Mouse (Mus musculus) MEL (cell line): ENCODE results near the gene Plrg1. TPM values are rescaled to one million over a fixed set of nuclear protein-coding genes. Genes with fewer than 3 reads are reported as not detected.

Experiments used
- DNase-seq: peaks from one replicate; pipeline ENCODE4 v3.0.0; 2011; ENCODE audit warnings: low read depth, low spot score
- H3K27ac ChIP-seq: 2 replicates; pipeline ENCODE4 v1.5.1; 2012; ENCODE audit warnings: low read depth, mild to moderate bottlenecking, control low read depth, low read length, moderate library complexity; ENCODE audit not compliant: control insufficient read depth
- H3K27me3 ChIP-seq, 2 experiments: fragments of 150-350 bp in 1 of 2; sonication (generic) in 1 of 2; 2 replicates each; pipeline ENCODE4 v1.6.1; 2012; ENCODE audit warnings: low read length in 2 of 2, mild to moderate bottlenecking in 2 of 2, improper control_type of control experiment in 1 of 2, moderate library complexity in 1 of 2; ENCODE audit not compliant: insufficient read depth in 2 of 2, control insufficient read depth in 1 of 2
- H3K36me3 ChIP-seq, 2 experiments: 2 replicates each; pipeline ENCODE4 v1.6.1; 2012 to 2014; ENCODE audit warnings: low read length in 2 of 2, improper control_type of control experiment in 1 of 2, inconsistent platforms in 1 of 2, mild to moderate bottlenecking in 1 of 2; ENCODE audit not compliant: insufficient read depth in 2 of 2, control insufficient read depth in 1 of 2
- H3K4me1 ChIP-seq, 2 experiments: fragments of 150-350 bp in 1 of 2; sonication (generic) in 1 of 2; 2 replicates each; pipeline ENCODE4 v1.6.1; 2012; ENCODE audit warnings: low read length in 2 of 2, improper control_type of control experiment in 1 of 2, mild to moderate bottlenecking in 1 of 2; ENCODE audit not compliant: insufficient read depth in 2 of 2, control insufficient read depth in 1 of 2
- H3K4me3 ChIP-seq, 2 experiments: fragments of 150-350 bp in 1 of 2; sonication (generic) in 1 of 2; 2 replicates each; pipeline ENCODE4 v1.5.1; 2012; ENCODE audit warnings: low read depth in 2 of 2, low read length in 2 of 2, mild to moderate bottlenecking in 2 of 2, moderate library complexity in 2 of 2, control low read depth in 1 of 2, improper control_type of control experiment in 1 of 2; ENCODE audit not compliant: control insufficient read depth in 1 of 2, insufficient read depth in 1 of 2
- H3K79me2 ChIP-seq: 2 replicates; pipeline ENCODE4 v1.6.1; 2012; ENCODE audit warnings: mild to moderate bottlenecking, low read length, moderate library complexity; ENCODE audit not compliant: control insufficient read depth, poor library complexity, insufficient read depth
- H3K9ac ChIP-seq: 2 replicates; pipeline ENCODE4 v1.6.1; 2012; ENCODE audit warnings: low read depth, mild to moderate bottlenecking, control low read depth, low read length, moderate library complexity; ENCODE audit not compliant: control insufficient read depth, poor library complexity, severe bottlenecking
- H3K9me3 ChIP-seq: fragments of 150-350 bp; sonication (generic); replicated peaks from 2 replicates; pipeline ENCODE4 v1.6.1; 2012; ENCODE audit warnings: mild to moderate bottlenecking, low read length, improper control_type of control experiment, moderate library complexity; ENCODE audit not compliant: insufficient read depth
- CHD1 ChIP-seq: IDR thresholded peaks from 2 replicates; pipeline ENCODE4 v1.6.1; 2012; ENCODE audit warnings: low read depth, mild to moderate bottlenecking, inconsistent platforms, low read length, improper control_type of control experiment
- CHD2 ChIP-seq: IDR thresholded peaks from 2 replicates; pipeline ENCODE4 v1.6.1; 2011; ENCODE audit warnings: low read length, improper control_type of control experiment
- CTCF ChIP-seq, 3 experiments: IDR thresholded peaks in 2 of 3; conservative IDR thresholded peaks in 1 of 3; 2 replicates each; pipeline ENCODE4 v1.5.1; 2011 to 2012; ENCODE audit warnings: low read length in 3 of 3, low read depth in 2 of 3, mild to moderate bottlenecking in 2 of 3, improper control_type of control experiment in 1 of 3, inconsistent platforms in 1 of 3, mixed read lengths in 1 of 3, moderate library complexity in 1 of 3; ENCODE audit not compliant: control insufficient read depth in 1 of 3, insufficient read depth in 1 of 3, poor library complexity in 1 of 3, severe bottlenecking in 1 of 3
- E2F4 ChIP-seq: IDR thresholded peaks from 2 replicates; pipeline ENCODE4 v1.6.1; 2011; ENCODE audit warnings: low read depth, low read length, improper control_type of control experiment, borderline replicate concordance
- MYB ChIP-seq: IDR thresholded peaks from 2 replicates; pipeline ENCODE4 v1.6.1; 2011; ENCODE audit warnings: mild to moderate bottlenecking, low read depth, low read length, improper control_type of control experiment
- NELFE ChIP-seq: IDR thresholded peaks from 2 replicates; pipeline ENCODE4 v1.6.1; 2011; ENCODE audit warnings: low read depth, low read length, improper control_type of control experiment
- RAD21 ChIP-seq: IDR thresholded peaks from 2 replicates; pipeline ENCODE4 v1.6.1; 2011; ENCODE audit warnings: mild to moderate bottlenecking, low read depth, low read length, improper control_type of control experiment
- SIN3A ChIP-seq: IDR thresholded peaks from 2 replicates; pipeline ENCODE4 v1.6.1; 2012; ENCODE audit warnings: low read length, improper control_type of control experiment, inconsistent platforms
- SMC3 ChIP-seq: IDR thresholded peaks from 2 replicates; pipeline ENCODE4 v1.6.1; 2011; ENCODE audit warnings: low read depth, low read length, improper control_type of control experiment
- USF2 ChIP-seq, 2 experiments: IDR thresholded peaks; 2 replicates each; pipeline ENCODE4 v1.6.1; 2011 to 2012; ENCODE audit warnings: improper control_type of control experiment in 2 of 2, low read length in 2 of 2, borderline replicate concordance in 1 of 2, inconsistent platforms in 1 of 2, low read depth in 1 of 2, mild to moderate bottlenecking in 1 of 2; ENCODE audit not compliant: insufficient read depth in 1 of 2
- ZC3H11A ChIP-seq: IDR thresholded peaks from 2 replicates; pipeline ENCODE4 v1.6.1; 2012; ENCODE audit warnings: low read depth, mild to moderate bottlenecking, inconsistent platforms, low read length, improper control_type of control experiment
- ZMIZ1 ChIP-seq: IDR thresholded peaks from 2 replicates; pipeline ENCODE4 v1.6.1; 2012; ENCODE audit warnings: low read depth, mild to moderate bottlenecking, inconsistent platforms, low read length, improper control_type of control experiment, moderate library complexity
- ZNF384 ChIP-seq: IDR thresholded peaks from 2 replicates; pipeline ENCODE4 v1.6.1; 2012; ENCODE audit warnings: low read depth, mild to moderate bottlenecking, inconsistent platforms, low read length, improper control_type of control experiment
- polyA plus RNA-seq, 2 experiments: library from polyadenylated mRNA; stranded (reverse) in 1 of 2; unstranded in 1 of 2; fragments of >175 nt in 1 of 2; fragments of >200 nt in 1 of 2; gene quantifications; 2 replicates each; pipeline versions ENCODE4 v1.2.1 to v1.2.4; 2012; ENCODE audit warnings: low replicate concordance in 2 of 2, low read depth in 1 of 2; ENCODE audit not compliant: insufficient read length in 2 of 2, insufficient read depth in 1 of 2, missing spikeins in 1 of 2
- total RNA-seq: library from RNA; depleted of rRNA; stranded (reverse); fragments of 300-350 nt; gene quantifications from 2 replicates; pipeline ENCODE4 v1.2.3, GENCODE M21; 2012

Plrg1 gene
- total and polyA plus RNA-seq, 3 experiments: 85.6 to 88.8 TPM; not detected in 1

- TF ChIP-seq USF2 (IDR thresholded peaks at IDR 0.05; ENCODE audit: borderline replicate concordance in 1 of 2, insufficient read depth in 1 of 2, low read depth in 1 of 2, low read length in 2 of 2) (no peak), E2F4 (no peak), MYB (no peak)
- no peaks in the 10 kb centered on the region; a peak in 3 of 4 replicates for H3K27me3 ChIP-seq
- no peak overlapping the region for H3K9ac ChIP-seq
- peaks cover 0 to 6% of the 10 kb centered on the region in 2 experiments; a peak in 2 of 4 replicates for H3K36me3 ChIP-seq
- H3K4me1 ChIP-seq: peaks cover 0 to 5% of the 10 kb centered on the region in 2 experiments; a peak in 1 of 4 replicates
- peaks cover 12% of the 10 kb centered on the region for H3K79me2 ChIP-seq
- no peak overlapping the region for H3K27ac ChIP-seq
- H3K4me3 ChIP-seq: no peak overlapping the region
- H3K9me3 ChIP-seq: no peaks in the 10 kb centered on the region
- no peak for DNase-seq
These were observed 3.2 kb upstream of the Plrg1 start for GRCm38 (mm10) chr3:83052102-83052501.

GRCm38 (mm10) chr3:83053126-83053525, 2.2 kb upstream of the Plrg1 start:
- no peak for TF ChIP-seq NELFE
- Histone ChIP-seq H3K27me3 (no peaks in the 10 kb centered on the region; a peak in 2 of 4 replicates), H3K36me3 (peaks cover 0 to 6% of the 10 kb centered on the region in 2 experiments; a peak in 2 of 4 replicates), H3K9me3 (no peaks in the 10 kb centered on the region), H3K79me2 (peaks cover 12% of the 10 kb centered on the region), H3K27ac (no peak overlapping the region), H3K4me1 (peaks cover 0 to 5% of the 10 kb centered on the region in 2 experiments; a peak in 1 of 4 replicates), H3K4me3 (no peak overlapping the region), H3K9ac (no peak overlapping the region)
- DNase-seq: no peak

GRCm38 (mm10) chr3:83053758-83054157, 1.6 kb upstream of the Plrg1 start:
- Histone ChIP-seq H3K36me3 (peaks cover 0 to 6% of the 10 kb centered on the region in 2 experiments; a peak in 2 of 4 replicates), H3K27me3 (no peaks in the 10 kb centered on the region; a peak in 2 of 4 replicates), H3K27ac (no peak overlapping the region), H3K9me3 (no peaks in the 10 kb centered on the region), H3K79me2 (peaks cover 12% of the 10 kb centered on the region), H3K4me3 (peak overlapping the region; percentile 52 to 70), H3K9ac (peak overlapping the region; percentile 56), H3K4me1 (peaks cover 0 to 5% of the 10 kb centered on the region in 2 experiments; a peak in 1 of 4 replicates)
- TF ChIP-seq ZNF384 (peak; percentile 89), RAD21 (peak; percentile 70), CHD1 (no peak), SMC3 (peak; percentile 42), NELFE (no peak), ZC3H11A (peak; percentile 31; the same call in 1 of the 2 replicates), E2F4 (no peak), CTCF (IDR thresholded peaks at IDR 0.05 in 2 of 3, conservative IDR thresholded peaks at IDR 0.05 in 1 of 3; ENCODE audit: control insufficient read depth in 1 of 3, insufficient read depth in 1 of 3, low read depth in 2 of 3, low read length in 3 of 3, poor library complexity in 1 of 3, severe bottlenecking in 1 of 3) (peak in 2 of 3 experiments; percentile 49 to 65; a peak in 4 of 6 replicates), CHD2 (no peak), ZMIZ1 (no peak), SIN3A (no peak)
- peak; percentile 72 for DNase-seq
